Mouse (Mus musculus): ENCODE measurements around the gene Il11ra1. TPM values are rescaled to one million over a fixed set of nuclear protein-coding genes. Genes with fewer than 3 reads are reported as not detected.

The Il11ra1 gene
- polyA plus RNA-seq, 1 experiment from 2014 or later, result 188 TPM

DNA sequence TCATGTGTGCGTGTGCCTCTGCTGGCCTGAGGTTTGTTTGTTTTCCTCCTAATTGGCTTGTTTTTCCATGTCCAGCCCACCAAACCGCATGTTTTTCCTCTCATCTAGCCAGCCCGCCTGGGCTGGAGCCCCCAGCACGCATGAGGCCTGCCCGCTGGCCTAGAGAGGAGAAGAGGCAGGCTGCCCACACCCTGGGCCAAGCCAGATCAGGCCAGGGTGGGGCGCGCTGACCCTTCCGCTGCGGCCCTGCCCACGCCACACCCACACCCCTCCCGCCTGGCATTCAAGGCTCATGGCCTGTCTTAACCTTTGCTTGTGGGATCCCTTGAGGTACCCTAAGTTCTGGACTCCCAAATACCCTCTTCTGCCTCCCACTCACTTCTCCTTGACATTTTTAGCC, 33.1 kb upstream of the Il11ra1 start:
- 71% methylated on average over 11 of the region's 11 CpGs for WGBS
- H3K4me3 ChIP-seq, result no peak overlapping the region
- no peak overlapping the region for H3K27ac ChIP-seq (replicated peaks)
- H3K4me1 ChIP-seq, result peaks cover 66% of the 10 kb centered on the region
- no peak for DNase-seq (ENCODE audit: low spot score)
- peaks cover 58% of the 10 kb centered on the region for H3K27me3 ChIP-seq (replicated peaks; ENCODE audit: low read depth, poor library complexity, severe bottlenecking)
- peaks cover 47% of the 10 kb centered on the region for H3K36me3 ChIP-seq (replicated peaks)
- no peaks in the 10 kb centered on the region for H3K9me3 ChIP-seq

DNA sequence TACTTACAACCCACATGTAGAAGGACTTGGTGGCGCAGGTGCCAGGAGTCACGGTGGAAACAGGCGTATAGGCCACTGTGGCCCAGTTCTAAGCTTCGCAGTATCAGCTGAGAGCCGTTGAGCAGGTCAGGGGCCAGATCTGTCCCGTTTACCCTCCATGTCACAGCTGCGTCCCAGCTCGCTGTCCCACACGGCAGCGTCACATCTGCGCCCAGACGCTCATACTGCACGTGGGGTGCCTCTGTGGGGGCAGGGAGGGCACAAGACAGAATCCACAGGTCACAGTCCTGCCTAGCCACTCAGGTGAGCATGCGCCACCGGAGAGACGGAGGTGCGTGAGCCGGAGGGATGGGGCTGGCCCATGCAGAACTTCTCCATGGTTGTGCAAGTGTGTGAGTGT, 29.0 kb upstream of the Il11ra1 start:
- Histone ChIP-seq H3K9me3 (no peaks in the 10 kb centered on the region), H3K4me3 (no peak overlapping the region), H3K27me3 (replicated peaks; ENCODE audit: low read depth, poor library complexity, severe bottlenecking) (peaks cover 75% of the 10 kb centered on the region), H3K27ac (replicated peaks) (peak overlapping the region; percentile 52; the same call in 1 of the 2 replicates), H3K4me1 (peaks cover 56% of the 10 kb centered on the region), H3K36me3 (replicated peaks) (peaks cover 44% of the 10 kb centered on the region)
- 84% methylated on average over 18 of the region's 18 CpGs for WGBS
- no peak for DNase-seq (ENCODE audit: low spot score)

DNA sequence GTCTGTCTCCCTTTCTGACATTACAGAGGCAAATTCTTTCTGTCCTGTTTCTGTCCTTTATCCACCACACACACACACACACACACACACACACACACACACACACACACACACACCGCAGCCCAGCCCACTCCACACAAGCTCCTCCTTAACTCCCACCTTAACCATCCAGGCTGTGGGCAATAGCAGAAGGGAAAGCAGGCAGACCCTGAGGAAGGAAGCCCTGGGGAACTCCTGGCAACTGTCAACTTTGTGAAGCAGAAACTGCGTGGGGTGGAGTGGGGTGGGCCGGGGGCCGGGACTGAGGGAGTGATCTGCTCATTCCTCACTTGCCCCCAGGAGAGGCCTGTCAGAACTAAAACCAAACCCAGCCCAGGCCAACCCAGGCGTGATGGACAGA, 28.3 kb upstream of the Il11ra1 start:
- WGBS, result 49% methylated on average over 5 of the region's 5 CpGs
- Histone ChIP-seq H3K27ac (replicated peaks) (peak overlapping the region; percentile 72), H3K36me3 (replicated peaks) (peaks cover 43% of the 10 kb centered on the region), H3K9me3 (no peaks in the 10 kb centered on the region), H3K4me1 (peaks cover 57% of the 10 kb centered on the region), H3K4me3 (no peak overlapping the region), H3K27me3 (replicated peaks; ENCODE audit: low read depth, poor library complexity, severe bottlenecking) (peaks cover 73% of the 10 kb centered on the region)
- no peak for DNase-seq (ENCODE audit: low spot score)

DNA sequence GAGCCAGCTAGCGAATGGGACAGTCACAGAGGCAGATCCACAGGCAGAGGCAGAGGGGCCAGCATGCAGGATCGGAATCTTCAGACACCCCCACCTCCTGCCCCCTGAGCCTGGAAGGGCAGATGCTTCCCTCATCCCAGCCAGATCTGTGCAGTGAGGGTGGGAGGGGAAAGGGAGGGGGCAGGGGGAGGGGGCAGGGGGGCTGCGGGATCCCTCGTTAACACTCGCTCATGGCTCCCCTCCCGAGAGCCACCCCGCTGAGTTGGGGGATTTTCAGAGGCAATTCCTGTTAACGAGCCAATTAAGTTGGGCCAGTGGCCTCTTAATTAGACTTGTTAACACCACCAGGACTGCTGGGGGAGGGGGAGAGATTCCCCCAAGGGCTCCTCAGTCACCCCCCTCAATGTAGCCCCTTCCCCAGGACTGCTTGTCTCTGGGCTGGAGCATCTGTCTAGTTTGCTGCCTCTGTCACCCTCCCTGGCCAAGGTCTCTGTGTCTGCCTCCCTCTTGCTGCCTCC, 27.8 kb upstream of the Il11ra1 start:
- Histone ChIP-seq H3K4me1 (peaks cover 58% of the 10 kb centered on the region), H3K9me3 (no peaks in the 10 kb centered on the region), H3K4me3 (peak overlapping the region; percentile 27), H3K36me3 (replicated peaks) (peaks cover 40% of the 10 kb centered on the region), H3K27me3 (replicated peaks; ENCODE audit: low read depth, poor library complexity, severe bottlenecking) (peaks cover 74% of the 10 kb centered on the region), H3K27ac (replicated peaks) (peak overlapping the region; percentile 72)
- 6% methylated on average over 8 of the region's 8 CpGs for whole genome bisulfite sequencing
- DNase-seq (ENCODE audit: low spot score), result peak; percentile 54

DNA sequence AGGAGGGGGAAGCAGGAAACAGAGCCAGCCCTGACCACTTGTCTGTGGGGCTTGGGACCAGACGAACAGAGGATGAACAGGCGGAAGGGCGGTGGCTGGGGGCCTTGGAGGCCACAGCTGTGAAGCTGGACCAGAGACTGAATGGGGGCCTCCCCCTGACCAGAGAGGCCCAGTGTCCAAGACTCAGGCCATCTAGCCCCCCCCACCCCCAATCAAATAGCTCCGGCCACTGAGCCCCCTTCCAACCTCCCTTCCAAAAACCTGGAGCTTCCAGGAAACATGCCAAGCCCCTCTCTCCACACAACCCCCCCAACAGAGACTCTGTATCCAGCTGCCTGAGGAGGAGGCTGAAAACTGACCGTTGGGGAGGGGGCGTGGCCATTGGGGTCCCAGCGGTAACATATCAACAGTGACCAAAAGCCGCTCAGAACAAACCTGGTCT, 27.2 kb upstream of the Il11ra1 start:
- peaks cover 63% of the 10 kb centered on the region for H3K4me1 ChIP-seq
- H3K9me3 ChIP-seq, result no peaks in the 10 kb centered on the region
- H3K27ac ChIP-seq (replicated peaks), result peak overlapping the region; percentile 72
- peaks cover 40% of the 10 kb centered on the region for H3K36me3 ChIP-seq (replicated peaks)
- peaks cover 79% of the 10 kb centered on the region for H3K27me3 ChIP-seq (replicated peaks; ENCODE audit: low read depth, poor library complexity, severe bottlenecking)
- peak overlapping the region; percentile 27 for H3K4me3 ChIP-seq
- DNase-seq (ENCODE audit: low spot score), result no peak
- WGBS, result 22% methylated on average over 8 of the region's 8 CpGs

DNA sequence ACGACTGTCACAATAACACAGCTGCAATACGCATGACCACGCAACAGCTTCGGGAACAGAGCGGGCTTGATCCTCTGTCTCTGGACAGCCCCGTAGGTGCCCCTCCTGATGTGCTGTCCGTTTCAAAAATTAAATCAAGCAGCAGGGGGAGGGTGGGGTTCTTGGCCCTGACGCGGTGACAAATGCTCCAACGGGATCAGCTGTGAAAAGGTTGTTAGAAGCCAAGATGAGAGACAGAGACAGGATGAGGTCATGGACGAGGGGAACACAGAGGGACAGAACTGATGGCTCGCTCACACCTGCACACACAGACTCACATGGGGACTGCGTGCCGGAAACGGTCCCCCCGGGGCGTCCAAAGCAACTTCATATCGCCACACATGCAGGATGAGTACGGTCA, 26.6 kb upstream of the Il11ra1 start:
- peak overlapping the region; percentile 36; the same call in 1 of the 2 replicates for H3K27ac ChIP-seq (replicated peaks)
- H3K4me3 ChIP-seq, result no peak overlapping the region
- H3K27me3 ChIP-seq (replicated peaks; ENCODE audit: low read depth, poor library complexity, severe bottlenecking), result peaks cover 85% of the 10 kb centered on the region
- peaks cover 69% of the 10 kb centered on the region for H3K4me1 ChIP-seq
- H3K9me3 ChIP-seq, result no peaks in the 10 kb centered on the region
- DNase-seq (ENCODE audit: low spot score), result no peak
- peaks cover 40% of the 10 kb centered on the region for H3K36me3 ChIP-seq (replicated peaks)
- WGBS, result 67% methylated on average over 19 of the region's 19 CpGs

DNA sequence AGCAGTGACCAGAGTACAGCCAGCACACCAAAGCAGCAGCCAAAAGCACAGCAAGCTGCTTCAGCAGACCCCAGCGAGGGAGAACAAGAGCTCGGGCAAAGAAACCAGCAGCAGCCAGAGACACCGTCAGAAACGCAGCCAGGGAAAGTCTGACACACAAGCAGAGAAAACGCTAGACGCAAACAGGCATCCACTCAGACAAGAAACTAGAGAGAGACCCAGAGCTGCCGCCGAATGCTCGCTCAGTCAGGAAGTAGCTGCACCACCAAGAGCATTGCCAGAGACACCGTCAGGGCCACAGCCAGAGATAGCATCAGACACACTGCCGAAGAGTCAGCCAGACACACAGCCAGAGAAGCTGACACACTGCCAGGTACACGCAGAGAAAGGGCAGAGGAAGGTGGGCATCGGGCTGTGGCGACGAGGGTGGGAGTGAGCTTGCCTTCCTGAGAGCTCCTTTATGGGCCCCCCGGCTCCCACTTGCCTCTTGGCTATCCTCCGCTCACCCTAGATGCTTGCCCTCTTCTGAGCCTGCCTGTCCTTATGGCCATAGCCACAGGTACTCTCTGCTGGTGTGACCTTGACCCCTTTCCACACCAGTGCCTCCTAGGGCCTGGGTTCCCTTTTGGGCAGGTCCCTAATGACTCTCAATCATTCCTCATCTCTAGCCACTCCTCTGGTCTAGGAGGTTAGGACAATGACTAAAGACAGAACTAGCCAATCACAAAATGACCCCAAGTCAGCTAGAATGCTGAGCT, 23.4 kb upstream of the Il11ra1 start:
- peaks cover 86% of the 10 kb centered on the region for H3K4me1 ChIP-seq
- no peak for DNase-seq (ENCODE audit: low spot score)
- H3K27ac ChIP-seq (replicated peaks), result peak overlapping the region; percentile 26; the same call in 1 of the 2 replicates
- WGBS, result 67% methylated on average over 17 of the region's 17 CpGs
- no peak overlapping the region for H3K4me3 ChIP-seq
- H3K36me3 ChIP-seq (replicated peaks), result peaks cover 27% of the 10 kb centered on the region; the same call in 1 of the 2 replicates
- H3K27me3 ChIP-seq (replicated peaks; ENCODE audit: low read depth, poor library complexity, severe bottlenecking), result peaks cover 73% of the 10 kb centered on the region
- H3K9me3 ChIP-seq, result no peaks in the 10 kb centered on the region

DNA sequence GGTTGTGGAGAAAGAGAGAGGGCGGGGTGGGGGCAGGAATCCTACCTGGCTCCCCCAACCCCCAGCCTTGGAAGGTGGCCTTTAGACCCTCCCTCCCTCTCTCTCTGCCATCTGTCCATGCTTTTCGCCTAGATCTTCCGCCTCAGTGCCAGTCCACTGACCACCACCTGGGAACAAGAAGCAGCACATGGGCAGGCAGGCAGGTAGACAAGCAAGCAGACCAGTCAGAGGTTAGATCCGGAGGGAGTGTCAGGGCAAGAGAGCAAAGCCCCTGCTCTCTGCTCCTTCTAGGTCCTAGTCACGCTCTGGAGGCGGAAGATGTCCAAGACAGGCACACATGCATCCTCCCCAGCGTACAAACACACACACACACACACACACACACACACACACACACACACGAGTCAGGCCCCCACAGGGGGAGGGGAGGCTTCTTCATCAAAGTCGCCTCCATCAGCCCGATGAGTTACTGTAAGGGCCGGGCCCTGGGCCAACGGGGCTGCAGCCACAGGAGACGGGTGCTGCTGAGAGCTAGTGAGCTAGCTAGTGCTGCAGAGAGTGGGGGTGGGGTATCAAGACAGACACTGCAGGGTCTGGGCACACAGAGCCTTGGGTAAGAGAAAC, 22.7 kb upstream of the Il11ra1 start:
- Histone ChIP-seq H3K27me3 (replicated peaks; ENCODE audit: low read depth, poor library complexity, severe bottlenecking) (peaks cover 72% of the 10 kb centered on the region), H3K4me3 (no peak overlapping the region), H3K27ac (replicated peaks) (peak overlapping the region; percentile 30; the same call in 1 of the 2 replicates), H3K9me3 (no peaks in the 10 kb centered on the region), H3K4me1 (peaks cover 84% of the 10 kb centered on the region), H3K36me3 (replicated peaks) (peaks cover 25% of the 10 kb centered on the region; the same call in 1 of the 2 replicates)
- no peak for DNase-seq (ENCODE audit: low spot score)
- WGBS, result 53% methylated on average over 13 of the region's 13 CpGs

DNA sequence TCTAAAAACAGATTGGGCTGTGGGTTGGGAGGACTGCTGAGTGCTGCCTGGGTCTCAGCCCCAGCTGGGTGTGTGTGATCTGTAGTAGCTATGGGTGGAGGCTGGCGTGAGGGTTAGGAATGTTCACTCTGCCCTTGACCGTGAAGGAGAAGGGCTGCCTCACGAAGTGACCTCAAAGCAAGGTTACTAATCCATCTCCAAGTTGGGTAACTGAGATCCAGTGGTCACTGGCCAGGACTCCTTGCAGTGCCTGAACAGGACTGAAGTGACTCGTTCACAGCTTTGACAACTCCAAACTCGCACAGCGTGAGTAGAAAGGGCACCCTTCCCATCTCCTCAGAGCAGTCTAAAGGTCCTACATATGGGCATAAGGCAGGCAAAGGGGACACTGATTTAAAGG, 20.9 kb upstream of the Il11ra1 start:
- Histone ChIP-seq H3K27me3 (replicated peaks; ENCODE audit: low read depth, poor library complexity, severe bottlenecking) (peaks cover 55% of the 10 kb centered on the region), H3K36me3 (replicated peaks) (peaks cover 17% of the 10 kb centered on the region; the same call in 1 of the 2 replicates), H3K4me1 (peaks cover 76% of the 10 kb centered on the region), H3K27ac (replicated peaks) (peak overlapping the region; percentile 67), H3K4me3 (no peak overlapping the region), H3K9me3 (no peaks in the 10 kb centered on the region)
- 80% methylated on average over 6 of the region's 6 CpGs for WGBS
- DNase-seq (ENCODE audit: low spot score), result no peak

DNA sequence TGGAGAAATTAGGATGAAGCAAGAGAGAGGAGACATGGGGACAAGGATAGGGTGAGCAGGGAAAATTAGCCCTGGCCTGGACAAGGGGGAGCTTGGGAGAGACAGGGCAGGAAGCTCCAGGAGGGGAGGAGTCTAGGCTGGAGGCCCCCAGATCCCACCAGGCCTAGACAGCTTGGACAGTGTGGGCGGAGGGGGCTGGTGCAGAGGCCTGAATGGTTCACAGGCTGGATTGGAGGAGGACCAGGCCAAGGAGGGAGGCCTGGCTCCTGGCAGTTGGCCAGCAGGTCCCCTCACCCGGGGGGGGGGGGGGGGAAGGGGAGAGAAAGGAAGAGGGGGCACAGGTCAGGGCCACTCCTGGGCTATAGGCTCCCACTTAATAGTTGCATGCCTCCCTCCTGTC, 20.5 kb upstream of the Il11ra1 start:
- peaks cover 15% of the 10 kb centered on the region; the same call in 1 of the 2 replicates for H3K36me3 ChIP-seq (replicated peaks)
- no peak overlapping the region for H3K4me3 ChIP-seq
- H3K9me3 ChIP-seq, result no peaks in the 10 kb centered on the region
- H3K4me1 ChIP-seq, result peaks cover 77% of the 10 kb centered on the region
- no peak for DNase-seq (ENCODE audit: low spot score)
- H3K27me3 ChIP-seq (replicated peaks; ENCODE audit: low read depth, poor library complexity, severe bottlenecking), result peaks cover 52% of the 10 kb centered on the region
- WGBS, result 47% methylated on average over 2 of the region's 2 CpGs
- H3K27ac ChIP-seq (replicated peaks), result peak overlapping the region; percentile 67

DNA sequence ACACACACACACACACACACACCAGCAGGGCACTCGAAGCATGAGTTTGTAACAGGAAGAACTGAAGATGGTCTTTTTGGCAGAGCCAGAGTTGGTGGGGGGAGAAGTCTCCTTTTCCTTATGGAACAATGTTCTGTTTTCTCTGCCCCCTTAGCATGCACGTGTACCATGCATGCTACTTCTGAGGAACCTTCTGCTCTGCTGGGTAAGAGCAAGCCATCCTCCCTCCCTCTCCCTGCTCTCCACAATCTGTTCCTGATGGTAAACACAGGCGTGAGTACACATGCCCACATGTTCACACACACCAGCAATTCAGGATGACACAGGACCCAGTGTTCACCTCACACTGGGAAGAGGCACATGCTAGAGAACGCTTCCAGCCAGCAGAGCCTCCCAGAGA, 18.6 kb upstream of the Il11ra1 start:
- WGBS, result 70% methylated on average over 4 of the region's 4 CpGs
- Histone ChIP-seq H3K4me3 (no peak overlapping the region), H3K4me1 (peaks cover 79% of the 10 kb centered on the region), H3K27me3 (replicated peaks; ENCODE audit: low read depth, poor library complexity, severe bottlenecking) (peaks cover 47% of the 10 kb centered on the region), H3K9me3 (no peaks in the 10 kb centered on the region), H3K36me3 (replicated peaks) (peaks cover 8% of the 10 kb centered on the region; the same call in 1 of the 2 replicates), H3K27ac (replicated peaks) (no peak overlapping the region; the same call in 1 of the 2 replicates)
- no peak for DNase-seq (ENCODE audit: low spot score)

DNA sequence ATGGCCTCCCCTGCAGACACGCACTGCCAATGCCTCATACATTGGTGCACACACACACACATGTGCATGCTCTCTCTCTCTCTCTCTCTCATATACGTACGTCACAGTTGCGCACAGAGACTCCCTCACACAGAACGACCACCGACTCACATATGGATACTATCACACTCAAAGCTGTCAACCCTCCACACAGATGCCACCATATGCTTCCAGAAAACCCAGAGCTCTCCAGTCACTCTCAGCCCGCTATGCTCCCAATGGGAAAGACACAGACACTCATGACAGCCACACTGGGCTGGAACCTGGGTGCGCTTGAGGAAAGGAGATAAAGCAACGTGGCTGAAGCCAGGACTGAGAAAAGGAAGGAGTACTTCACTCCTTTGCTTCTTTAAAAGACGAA, 17.8 kb upstream of the Il11ra1 start:
- H3K9me3 ChIP-seq, result no peaks in the 10 kb centered on the region
- H3K27ac ChIP-seq (replicated peaks), result peak overlapping the region; percentile 63; the same call in 1 of the 2 replicates
- no peak overlapping the region for H3K4me3 ChIP-seq
- peaks cover 74% of the 10 kb centered on the region for H3K4me1 ChIP-seq
- WGBS, result 81% methylated on average over 10 of the region's 10 CpGs
- DNase-seq (ENCODE audit: low spot score), result no peak
- H3K27me3 ChIP-seq (replicated peaks; ENCODE audit: low read depth, poor library complexity, severe bottlenecking), result peaks cover 42% of the 10 kb centered on the region
- H3K36me3 ChIP-seq (replicated peaks), result peaks cover 8% of the 10 kb centered on the region; the same call in 1 of the 2 replicates
